Mouse (Mus musculus): ENCODE results near the gene H2afv.

Gene H2afv

DNA sequence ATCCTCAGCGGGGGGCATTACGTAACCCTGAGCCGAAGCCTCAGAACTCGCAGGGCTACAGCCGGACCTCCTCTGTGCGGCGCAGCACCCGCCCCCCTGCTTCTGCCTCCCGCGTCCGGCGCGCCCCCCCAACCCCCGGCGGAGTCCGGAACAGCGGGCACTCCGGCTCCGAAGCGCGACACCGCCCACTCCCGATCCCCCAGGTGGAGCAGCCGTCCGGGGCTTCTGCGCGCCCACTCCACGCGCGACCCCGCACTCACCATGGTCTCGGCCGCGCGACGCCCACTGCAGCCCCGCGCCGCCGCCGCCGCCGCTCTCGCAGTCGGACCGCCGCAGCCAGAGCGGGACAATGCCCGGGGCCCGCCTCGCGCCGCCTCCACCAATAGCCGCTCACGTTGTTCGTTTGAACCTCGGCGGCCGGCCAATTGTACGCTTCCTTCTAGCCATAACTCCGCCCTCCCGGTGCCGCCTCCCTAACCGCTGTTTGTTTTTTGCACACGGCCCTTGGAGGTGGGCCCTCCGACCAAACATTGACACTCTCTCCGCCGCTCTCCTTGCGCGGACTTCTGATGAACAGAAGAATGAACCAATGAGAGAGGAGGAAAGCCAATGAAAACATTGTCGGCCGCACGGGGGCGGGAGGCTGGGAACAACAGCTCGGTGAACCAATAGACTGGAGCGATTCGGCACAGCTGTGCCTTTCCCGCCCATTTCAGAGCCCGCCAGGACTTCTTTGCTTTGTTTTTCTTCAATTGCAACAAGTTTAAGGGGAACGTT lies at the start of gene H2afv:
H2afv (minus strand) TSS at position 367 of the 777 bp plus-strand sequence.
- DNase-seq (ENCODE audit: low read depth, low spot score) = peak; percentile 100

DNA sequence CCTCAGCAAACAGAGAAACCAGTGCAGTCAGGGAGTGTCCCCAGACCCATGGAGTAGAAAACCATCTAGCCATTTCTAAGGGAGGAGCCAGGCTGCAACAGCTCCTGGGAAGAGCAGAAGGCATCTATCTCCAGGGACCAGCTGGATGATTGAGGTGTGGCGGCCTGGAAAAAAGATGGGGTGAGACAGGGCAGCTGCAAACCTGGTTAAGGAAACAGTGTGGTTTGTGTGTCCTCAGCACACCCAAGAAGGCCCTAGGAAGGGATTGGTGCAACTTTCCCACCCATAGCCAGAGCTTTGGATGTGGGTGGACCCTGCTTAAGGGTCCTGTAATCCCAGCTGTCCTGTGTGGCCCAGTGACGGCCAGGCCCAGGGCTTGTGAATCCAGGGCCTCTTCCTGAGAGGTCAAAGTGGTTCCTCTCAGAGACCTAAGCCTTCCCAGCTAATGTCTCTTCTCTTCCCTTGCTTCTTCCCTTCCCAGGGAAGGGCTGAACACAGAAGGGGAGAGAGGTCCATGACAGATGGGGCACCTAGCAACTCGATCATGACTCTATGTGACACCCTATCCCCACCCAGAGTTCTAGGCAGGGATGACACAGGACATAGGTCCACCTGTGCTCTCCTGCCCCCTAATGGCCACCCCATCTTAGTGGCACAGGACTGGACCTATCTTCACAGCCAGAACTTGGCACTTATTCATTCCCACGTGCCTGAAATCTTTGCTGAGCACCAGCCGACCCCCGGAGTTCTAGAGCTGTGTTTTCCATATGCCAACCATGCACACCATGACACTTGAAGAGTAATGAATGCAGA lies 45.7 kb upstream of the H2afv start:
- DNase-seq (ENCODE audit: low read depth, low spot score) = no peak

DNA sequence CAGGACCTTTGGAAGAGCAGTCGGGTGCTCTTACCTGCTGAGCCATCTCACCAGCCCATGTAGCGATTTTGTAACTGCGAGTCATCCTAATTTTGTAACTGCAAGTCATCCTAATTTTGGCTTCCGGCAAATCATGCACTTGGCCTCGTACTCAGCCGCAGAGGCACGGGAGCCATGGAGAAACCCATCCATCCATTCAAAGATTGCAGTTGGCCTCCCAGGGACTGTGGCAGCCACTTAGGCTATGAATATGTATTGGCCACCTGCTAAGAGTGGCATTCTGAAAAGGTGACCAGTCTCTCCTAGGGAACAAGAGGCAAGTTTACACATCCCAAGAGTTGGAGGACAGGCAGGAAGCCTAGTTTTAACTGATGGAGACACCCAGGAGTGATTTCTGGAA lies 45.0 kb upstream of the H2afv start:
- no peak for DNase-seq (ENCODE audit: low read depth, low spot score)

DNA sequence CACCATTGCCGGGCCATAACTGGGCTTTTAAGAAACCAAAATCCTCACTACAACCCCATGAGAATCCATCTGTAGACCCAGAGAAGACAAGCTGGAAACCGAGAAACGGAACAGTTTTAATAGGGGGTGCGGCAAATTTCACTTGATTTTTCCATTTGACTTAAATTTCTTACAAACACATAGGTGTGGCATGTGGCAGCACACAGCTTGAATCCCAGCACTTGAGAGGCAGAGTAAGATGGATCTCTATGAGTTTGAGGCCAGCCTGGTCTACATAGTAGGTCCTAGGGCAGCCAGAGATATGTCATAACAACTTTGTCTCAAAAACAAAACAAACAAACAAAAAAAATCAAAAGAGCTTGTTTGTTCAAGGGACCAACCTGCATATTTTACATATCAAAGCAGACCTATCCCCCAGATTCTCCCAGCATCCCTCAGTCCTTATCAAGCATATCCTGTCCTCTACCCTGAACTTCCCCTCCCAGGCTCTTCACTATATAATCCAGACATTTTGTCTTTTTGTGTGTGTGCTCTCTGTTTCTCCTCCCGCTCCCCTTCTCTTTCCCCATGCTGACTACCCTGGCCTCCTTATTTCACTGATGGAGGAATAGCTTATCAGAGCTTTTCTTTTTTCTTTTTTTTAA lies 43.9 kb upstream of the H2afv start:
- no peak for DNase-seq (ENCODE audit: low read depth, low spot score)

DNA sequence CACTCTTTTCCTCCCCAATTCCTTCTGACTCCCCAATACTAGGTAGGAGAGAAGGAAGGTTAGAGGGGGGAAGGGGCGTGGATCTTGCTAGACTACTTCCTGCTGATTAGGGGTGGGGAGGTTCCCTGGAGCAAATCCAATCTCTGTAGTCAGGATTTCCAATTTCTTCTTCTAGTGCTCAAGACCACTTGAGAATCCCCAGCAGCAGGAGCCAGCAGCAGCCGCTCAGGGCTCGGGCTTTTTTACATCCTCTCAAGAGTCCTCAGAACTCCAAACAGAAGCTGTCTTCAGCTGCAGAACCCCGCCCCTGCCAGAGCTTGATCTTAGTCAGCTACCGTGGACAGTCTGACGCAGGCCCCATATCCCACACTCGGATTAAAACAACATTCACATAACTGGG lies 43.3 kb upstream of the H2afv start:
- DNase-seq (ENCODE audit: low read depth, low spot score) = no peak

DNA sequence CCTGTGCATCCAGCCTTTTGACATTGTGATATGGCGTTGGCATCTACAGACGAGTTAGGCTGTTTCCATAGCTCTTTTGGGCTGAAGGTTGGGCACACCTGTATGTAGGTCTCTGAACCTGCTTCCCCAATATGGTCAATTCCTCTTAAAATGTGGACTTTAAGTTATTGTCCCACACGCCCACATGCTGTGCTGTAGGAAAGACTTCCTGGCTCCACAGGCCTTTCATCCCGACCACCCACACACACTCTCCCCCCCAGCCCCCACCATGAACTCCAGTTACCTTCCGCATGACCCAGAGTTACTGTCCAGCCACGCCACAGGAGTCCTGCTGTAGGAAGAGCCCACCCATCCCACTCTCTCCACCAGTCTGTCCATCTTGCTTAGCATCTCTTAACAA lies 42.7 kb upstream of the H2afv start:
- DNase-seq (ENCODE audit: low read depth, low spot score) = no peak

DNA sequence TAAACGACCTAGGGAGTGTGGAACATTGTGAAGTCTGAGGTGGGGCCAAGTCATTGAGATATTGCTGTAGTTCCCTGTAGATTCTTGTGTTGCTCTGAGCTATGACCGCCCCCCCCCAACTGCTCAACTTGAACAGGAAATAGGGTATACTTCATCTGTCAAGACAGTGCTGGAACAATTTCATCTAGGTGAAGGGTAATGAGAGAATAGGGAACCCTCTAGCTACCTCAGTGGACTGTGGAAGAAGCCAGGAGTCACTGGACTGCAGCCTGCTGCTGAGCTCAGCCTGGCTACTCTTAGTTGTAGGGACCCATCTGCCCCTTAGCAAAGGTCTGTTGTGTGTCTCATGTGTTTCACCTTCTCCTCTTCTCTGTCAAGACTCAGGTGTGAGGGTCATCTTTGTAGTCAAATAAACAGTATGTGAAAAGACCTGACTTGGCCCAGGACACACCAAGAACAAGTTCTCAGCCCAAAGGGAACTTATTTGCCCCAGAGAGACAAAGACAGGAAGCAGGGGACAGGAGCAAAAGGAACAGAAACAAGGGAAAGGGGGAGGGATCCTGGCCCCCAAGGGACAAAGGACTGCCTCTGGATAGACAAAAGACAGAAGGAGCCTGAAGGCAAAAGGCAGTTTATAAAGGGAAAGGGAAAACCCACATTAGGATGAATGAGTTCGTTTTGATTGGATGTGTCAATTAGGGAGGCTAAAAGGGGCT lies 40.2 kb upstream of the H2afv start:
- no peak for DNase-seq (ENCODE audit: low read depth, low spot score)

DNA sequence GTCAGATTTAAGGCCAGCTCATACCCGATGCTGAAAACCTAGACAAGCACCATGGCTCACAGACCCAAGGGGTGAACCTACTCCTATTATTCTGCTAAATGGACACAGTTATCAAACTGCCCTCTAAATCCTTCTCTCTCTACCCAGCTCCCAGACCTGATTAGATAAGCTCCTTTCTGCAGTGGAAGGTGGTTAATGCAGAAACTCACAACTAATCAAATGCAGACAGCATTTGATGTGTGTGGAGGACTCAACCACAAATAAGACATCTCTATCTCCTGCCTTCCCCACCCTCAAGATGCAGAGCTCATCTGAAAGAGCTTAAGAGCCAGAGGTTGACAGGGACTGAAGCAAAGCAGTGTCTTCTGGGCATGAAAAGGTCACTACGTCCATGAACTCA lies 38.9 kb upstream of the H2afv start:
- no peak for DNase-seq (ENCODE audit: low read depth, low spot score)

DNA sequence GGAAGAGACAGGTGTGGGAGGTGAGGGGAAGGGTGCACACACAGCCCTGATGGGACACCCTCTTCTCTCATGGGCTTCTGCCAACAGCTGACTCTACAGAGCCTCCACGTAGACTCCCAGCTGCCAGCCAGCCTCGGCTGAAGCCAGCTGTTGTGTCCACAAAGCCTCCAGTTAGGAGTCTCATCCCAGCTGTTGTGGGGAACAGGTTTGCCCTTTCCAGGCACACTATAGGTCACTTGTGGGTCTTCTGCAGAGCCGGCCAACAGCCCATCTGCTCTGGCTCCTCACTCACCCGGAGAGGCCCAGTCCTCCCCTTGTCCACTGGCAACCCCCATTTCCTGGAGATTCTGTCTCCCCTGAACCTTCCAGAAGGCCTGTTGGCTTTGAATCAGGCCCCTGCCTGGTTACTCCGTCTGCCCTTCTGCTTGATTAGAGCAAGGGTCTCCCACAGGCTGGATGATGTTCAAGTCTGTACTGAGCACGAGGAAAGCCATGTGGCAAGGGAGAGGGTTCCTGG lies 37.5 kb upstream of the H2afv start:
- DNase-seq (ENCODE audit: low read depth, low spot score) = no peak

DNA sequence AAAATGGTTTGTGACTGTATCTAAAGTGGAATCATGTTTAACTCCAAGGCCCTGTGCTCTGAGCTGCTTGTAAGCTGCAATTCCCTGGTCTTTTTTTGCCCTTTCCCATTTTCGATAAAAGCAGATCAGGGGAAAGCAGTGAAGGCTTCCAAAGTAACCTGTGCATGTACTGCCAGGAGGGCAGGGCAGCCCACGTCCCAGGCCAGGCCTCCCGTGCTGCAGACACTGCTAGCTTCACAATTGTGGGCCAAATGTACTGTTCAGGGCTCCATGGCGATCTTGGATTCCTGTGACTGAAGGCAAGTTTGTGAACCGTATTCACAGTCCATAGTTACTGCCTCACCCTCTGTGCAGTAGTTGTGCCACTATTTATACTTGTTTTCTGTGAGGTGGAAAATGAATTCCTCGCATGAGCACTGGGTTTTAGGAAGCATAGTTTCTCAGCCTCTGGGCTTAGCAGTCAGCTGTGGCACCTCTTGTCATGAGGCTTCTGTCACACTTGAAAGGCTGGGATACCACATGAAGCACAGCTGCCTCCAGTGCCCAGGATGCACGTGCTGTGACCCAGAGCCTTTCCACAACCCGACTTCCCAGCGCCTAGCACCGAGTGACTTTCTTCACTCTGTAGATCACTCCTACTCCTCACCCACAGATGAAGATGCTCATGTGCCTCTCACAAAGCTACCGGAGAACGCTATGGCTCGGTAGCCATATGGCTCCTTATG lies 36.6 kb upstream of the H2afv start:
- no peak for DNase-seq (ENCODE audit: low read depth, low spot score)

DNA sequence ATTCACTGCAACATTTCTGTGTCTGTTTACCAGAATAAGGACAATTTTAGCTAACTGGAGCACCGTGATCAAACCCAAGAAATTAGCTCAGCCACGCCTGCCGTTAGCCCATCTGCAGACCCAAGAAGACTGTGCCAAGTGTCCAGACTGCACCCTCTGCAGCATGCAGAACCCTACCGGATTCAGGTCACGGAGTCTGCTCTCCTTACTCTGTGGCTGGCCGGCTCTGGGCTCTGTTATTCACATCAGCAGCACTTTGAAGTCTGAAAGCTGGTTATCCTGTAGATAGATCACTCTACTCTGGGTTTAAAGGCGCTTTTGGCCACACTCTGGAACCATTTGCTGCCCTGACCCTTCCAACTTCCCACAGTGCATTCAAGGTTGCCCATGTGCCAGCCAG lies 35.9 kb upstream of the H2afv start:
- DNase-seq (ENCODE audit: low read depth, low spot score) = no peak

DNA sequence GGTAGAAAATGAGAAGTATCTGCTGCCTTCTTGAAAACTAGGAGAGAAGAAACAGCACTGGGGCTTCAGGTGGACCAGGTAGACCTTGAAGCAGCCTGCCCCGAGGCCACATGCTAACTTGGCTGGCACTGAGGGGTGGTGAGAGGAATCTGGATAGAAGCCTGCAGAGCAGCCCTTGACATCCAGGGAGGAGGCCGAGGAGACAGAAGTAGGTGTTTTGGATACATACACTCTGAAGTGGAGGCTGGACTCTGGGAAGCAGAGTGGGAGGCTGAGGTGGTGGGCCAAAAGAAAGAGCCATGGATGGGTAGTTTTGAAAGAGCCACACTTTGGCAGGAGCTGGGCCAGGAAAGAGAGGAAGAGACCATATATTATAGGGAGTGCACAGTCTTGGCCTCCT lies 35.0 kb upstream of the H2afv start:
- DNase-seq (ENCODE audit: low read depth, low spot score) = no peak

DNA sequence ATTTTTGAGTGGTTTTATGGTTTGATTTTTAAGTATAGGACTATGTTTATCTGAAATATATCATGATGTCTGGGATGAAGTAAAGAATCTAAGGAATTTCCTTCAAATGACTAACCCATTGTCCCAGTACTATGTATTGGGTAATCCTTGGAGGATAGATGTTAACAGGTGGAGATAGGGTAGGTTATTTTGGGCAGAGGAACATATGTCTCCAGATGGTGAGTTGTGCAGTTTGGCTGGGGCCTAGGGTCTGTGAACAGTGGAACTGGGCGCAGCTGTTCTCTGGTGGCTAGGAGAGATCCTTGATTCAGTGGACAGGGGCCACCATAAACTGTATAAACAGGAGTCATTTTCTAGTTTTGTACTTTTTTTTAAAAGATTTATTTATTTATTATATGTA lies 33.1 kb upstream of the H2afv start:
- no peak for DNase-seq (ENCODE audit: low read depth, low spot score)

DNA sequence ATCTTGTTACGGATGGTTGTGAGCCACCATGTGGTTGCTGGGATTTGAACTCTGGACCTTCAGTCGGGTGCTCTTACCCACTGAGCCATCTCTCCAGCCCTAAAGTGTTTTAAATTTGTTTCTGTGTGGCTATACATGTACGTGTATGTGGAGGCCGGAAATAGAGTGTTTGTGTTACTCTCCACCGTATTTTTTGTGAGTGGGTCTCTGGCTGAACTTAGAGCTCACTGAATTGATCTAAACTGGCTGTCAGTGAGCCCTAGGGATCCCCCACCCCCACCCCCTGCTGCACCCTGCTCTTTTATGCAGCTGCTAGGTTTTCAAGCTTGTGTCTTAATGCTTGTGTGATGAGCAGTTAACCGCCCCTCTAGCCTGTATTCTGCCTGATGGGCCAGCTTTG lies 32.6 kb upstream of the H2afv start:
- DNase-seq (ENCODE audit: low read depth, low spot score) = no peak

DNA sequence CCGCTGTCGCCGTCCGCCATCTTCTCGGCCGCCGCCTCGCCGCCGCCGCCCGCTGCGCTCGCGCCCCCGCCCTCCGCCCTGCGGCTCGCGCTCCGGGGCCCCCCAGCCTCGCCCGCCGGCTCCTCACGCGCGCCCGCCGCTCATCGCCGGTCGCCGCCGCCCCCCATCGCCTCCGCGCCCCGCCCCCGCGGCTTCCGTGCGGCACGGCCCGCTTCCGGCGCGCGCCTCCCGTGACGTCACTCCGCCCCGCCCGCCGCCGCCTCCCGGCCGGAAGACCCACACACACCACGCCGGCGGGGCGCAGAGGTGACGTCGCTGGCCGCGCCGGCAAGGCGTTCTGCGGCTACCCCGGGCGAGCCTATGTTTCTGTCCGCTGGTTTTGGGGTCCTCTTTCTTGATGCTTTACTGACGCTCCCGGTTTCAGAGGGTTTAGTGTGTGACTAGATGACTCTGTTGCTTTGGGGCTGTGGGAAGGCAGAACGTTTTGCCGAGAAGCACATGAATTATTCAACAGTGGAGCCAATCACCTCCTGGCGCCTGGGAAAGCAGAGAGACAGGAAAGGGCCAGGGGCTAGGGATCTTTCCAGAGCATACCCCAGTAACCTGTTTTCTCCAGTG lies 31.7 kb upstream of the H2afv start, which contains the start of gene Purb:
Purb (minus strand) TSS at position 51 of the 618 bp plus-strand sequence.
- peak; percentile 69 for DNase-seq (ENCODE audit: low read depth, low spot score)

DNA sequence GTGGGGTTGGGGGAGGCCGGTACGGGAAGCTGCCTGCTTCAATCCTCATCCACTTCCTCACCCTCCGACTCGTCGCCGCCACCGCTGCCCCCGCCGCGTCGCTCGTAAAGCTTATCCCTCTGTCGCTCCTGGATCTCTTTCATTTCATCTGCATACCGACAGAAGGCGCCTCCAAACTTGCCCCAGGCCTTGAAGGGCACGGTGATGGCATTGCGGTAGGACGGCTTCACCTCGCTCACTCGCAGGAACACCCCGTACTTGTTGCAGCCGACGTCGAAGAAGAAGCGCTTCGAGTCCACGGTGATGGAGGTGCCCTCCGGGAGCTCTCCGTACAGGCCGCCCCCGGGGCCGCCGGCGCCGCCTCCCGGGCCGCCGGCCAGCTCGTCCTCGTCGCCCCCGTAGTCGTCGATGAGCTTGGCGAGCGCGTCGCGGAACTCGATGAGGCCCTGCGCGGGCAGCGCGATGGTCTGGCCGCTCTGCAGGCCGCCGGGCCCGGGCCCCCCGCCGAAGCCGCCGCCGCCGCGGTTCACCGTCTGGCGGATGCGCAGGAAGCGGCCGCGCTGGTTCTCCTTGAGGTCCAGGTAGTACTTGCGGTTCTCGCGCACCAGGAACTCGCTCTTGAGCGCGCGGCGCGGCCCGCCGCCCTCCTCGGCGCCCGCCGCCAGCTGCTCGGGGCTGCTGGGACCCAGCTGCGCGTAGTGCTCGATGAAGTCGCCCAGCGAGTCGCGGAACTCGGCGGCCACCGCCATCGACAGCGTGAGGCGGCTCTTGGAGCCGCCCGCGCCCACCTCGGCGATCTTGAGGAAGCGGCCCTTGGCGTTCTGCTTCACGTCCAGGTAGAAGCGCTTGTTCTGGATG lies 30.9 kb upstream of the H2afv start:
- DNase-seq (ENCODE audit: low read depth, low spot score) = no peak

DNA sequence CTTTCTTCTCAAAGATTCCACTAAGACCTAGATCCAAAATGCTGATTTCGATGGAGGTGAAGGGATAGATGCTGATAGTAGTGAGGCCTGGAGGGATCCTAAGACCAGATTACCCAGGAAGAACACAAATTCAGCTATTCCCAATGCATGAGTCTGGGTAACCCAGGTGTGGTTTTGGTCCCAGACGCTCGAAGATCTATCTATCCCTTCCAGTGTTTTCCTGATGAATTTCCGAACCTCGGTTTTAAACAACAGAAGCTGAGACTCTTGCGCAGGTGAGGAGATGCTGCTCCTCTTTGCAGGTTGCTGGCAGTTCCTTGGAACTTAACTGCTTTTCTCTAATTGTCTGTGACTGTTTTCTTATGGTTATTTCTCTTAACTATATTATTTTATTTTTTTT lies 30.1 kb upstream of the H2afv start:
- DNase-seq (ENCODE audit: low read depth, low spot score) = no peak

DNA sequence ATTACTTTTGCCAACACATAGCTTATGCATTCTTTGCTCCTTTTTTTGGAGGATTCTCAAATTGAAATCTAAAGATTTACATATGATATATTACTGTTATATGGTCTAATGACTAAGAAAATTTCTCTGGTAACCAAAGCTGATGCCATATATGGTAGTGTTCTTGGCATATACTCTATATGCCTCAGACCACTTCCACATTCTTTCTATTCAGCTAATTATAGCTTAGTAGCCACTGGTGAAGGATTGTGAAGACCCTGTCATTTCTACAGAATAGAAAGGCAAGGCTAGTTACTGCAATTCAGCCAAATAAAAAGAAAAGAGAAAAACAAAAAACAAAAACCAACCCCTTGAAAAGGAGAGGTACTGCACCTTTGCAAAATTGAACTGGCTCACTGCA lies 27.8 kb upstream of the H2afv start:
- DNase-seq (ENCODE audit: low read depth, low spot score) = no peak

DNA sequence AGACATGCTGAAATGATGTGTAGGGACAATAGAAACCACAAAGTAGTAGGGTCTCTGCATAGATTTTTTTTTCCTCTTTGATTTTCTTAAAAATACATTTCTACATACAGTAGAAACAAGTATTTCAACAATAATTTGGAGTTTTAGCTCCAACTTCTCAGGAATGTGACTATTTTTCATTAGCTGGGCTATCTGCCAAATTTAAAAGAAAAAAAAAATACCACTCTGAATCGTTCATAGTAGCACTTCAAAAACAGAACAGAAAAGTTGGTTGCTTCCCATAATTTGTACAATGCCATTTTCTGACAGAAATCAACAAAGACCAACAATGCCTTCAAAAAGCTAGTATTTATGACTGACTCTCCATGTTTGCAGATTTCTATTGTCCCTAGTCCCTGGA lies 27.2 kb upstream of the H2afv start:
- DNase-seq (ENCODE audit: low read depth, low spot score) = no peak

DNA sequence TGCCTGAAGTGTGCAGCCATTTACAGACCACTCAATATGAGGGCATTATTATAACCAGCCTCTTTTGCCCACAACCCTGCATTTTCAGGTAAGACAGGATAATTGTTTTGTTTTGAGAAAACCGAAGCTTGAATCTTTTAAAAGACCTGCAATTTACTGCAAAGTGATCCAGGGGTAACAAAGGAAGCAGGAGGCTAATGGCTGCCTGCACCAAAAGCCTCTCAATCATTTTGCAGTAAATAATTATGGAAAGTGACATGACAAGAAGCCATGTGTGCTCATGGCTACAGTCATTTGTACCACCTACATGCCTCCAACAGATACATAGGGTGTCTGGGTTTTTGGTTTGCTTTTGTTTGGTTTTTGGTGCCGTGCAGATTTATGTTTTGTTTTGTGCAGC lies 26.8 kb upstream of the H2afv start:
- DNase-seq (ENCODE audit: low read depth, low spot score) = no peak
